Mouse (Mus musculus) testis, adult 2 months (tissue): ENCODE measurements around the gene Qpctl.
A peak's percentile ranks its signal among the peaks of the same experiment; 100 is the strongest.

Source experiments
- CTCF ChIP-seq: fragments of 200-500 bp; IDR thresholded peaks from 2 replicates; pipeline ENCODE4 v1.5.1; 2012; ENCODE audit warnings: low read depth, mild to moderate bottlenecking, inconsistent platforms, low read length, moderate library complexity; ENCODE audit not compliant: control insufficient read depth, insufficient read depth, insufficient replicate concordance
- POLR2A ChIP-seq: fragments of 200-500 bp; IDR thresholded peaks from 2 replicates; pipeline ENCODE4 v1.6.1; 2012; ENCODE audit warnings: low read depth, mild to moderate bottlenecking, inconsistent platforms, low read length, moderate library complexity; ENCODE audit not compliant: control insufficient read depth

DNA sequence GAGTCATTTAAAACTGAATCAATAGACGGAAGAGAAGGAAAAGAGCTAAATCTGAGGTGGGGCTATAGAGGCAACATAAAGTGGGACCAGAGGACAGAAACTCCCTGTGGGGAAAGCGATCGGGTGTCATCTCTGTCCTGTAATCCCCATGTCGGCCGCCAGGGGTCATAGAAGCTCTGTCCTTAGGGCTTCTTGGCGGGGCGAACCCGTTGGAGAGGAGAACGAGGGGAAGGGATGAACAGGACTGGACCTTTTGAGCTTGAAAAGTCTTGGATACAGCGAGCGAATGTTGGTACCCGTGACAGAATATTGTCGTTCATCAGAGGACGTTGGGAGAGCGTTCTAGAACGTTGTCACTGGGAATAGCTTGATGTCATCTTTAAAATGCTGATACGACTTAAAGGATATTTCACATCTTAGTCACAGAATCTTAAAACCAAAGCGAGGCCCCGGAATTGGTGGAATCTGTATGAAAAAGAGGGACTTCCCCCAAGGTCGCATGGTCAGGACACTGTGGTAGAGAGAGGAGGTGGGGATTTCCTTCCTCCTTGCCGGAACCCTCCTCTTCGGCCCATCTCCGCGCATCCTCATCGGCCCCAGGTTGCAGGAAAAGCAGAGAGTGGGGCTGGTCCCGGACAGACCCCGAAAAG is 29.5 kb upstream of the Qpctl start:
- TF ChIP-seq CTCF (peak; percentile 76), POLR2A (no peak)
